Mouse (Mus musculus) heart, adult 11 months (tissue): ENCODE measurements at regions not wholly inside any gene's neighbourhood (a gene's known extent, or its start where the extent isn't known, plus 50 kb on each side); places are given as distances from the start of the nearest gene placed in this dataset.
A peak's percentile ranks its signal among the peaks of the same experiment; 100 is the strongest.

ENCODE experiments used
- DNase-seq: peaks from one replicate; pipeline ENCODE4 v3.0.0; 2022

DNA sequence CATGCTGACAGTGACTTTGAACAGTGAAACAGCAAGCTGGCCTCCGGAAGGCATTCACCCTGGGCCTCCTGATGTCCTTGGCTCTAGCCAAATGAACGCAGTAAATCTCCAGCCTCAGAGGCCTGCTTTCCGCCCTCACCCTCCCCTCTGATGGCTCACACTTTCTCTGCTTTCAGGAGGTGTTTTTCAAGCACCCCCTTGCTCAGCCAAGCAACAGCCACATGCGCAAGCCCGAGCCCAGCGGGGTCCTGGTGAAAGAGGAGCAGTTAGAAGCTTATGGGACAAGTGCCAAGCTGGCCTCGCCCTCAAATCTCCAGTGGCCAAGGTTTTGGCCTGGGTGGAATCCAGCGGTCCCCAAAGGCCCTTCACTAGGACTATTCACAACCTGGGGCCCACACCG, 109.6 kb upstream of the Zbtb40 start:
- no peak for DNase-seq

DNA sequence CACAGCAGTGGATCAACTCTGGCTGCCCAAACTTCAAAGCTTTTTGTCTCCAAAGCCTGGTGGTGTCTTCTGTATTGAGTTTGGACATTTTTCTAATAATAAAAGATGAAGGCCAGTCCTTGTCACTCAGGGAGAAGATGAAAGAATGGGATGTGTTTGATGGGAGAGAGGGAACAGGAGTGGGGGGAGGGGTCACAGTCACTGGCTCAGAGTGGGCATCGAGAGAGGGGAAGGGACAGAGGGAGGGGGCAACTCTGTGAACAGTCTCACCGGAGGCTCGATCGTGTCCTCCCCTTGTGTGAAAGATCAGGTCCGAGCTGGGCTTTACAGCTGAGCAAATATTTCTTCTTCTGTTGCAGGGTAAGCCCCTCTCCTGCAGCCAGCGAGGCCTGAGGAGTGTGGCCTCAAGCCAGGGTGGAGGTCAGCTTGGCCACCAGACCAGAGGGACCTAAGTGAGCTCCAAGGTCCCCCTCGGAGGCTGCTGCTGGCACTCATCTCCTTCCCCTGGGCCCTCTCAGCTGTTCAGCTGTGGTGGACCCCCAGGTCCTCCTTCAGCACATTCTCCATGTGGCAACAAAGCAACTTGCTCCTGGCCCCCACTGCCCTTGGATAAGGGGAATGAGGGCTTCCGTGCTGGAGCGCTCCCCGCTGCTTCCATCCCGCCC, 108.0 kb upstream of the Zbtb40 start:
- DNase-seq, result no peak

DNA sequence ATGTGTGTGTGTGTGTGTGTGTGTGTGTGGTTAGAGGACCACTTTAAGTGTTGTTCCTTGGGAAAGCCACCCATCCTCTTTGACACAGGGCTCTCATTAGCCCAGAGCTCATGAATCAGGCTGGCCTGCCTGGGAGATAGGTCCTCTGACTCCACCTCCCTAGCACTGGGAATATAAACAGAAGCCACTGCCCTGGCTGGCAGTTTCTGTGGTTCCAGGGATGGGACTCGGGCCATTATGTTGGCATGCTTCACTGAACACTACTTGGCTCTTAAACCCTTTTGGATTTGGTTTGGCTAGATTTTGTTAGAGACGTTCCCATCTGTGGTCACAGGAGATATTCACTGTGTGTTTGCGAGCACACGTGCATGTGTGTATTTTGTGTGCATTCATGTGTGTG, 100.2 kb upstream of the Zbtb40 start:
- DNase-seq, result no peak

- DNase-seq, result peak; percentile 76
Measured at GRCm38 (mm10) chr4:137147795-137148194, 99.2 kb upstream of the Zbtb40 start.

DNA sequence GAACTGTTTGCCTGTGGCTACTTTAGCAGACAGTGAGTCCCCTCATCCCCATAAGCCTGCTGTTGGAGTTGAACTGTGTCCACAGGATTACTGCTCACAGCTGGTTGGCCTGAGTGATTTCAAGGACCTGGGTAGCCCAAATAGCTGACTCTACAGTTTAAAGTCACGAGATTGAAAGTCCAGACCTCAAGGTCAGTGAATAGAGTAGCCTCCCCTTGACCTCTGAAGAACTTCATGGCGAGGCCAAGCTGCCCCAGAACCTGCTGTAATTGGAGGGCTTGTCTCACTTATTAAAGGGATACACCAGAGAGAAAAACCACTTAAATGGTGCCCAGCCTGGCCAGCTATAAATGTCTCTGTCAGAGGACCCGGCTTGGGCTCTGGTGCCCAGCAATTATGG, 97.7 kb upstream of the Zbtb40 start:
- DNase-seq, result peak; percentile 70

- no peak for DNase-seq
Measured at GRCm38 (mm10) chr4:137142316-137142715, 93.7 kb upstream of the Zbtb40 start.

DNA sequence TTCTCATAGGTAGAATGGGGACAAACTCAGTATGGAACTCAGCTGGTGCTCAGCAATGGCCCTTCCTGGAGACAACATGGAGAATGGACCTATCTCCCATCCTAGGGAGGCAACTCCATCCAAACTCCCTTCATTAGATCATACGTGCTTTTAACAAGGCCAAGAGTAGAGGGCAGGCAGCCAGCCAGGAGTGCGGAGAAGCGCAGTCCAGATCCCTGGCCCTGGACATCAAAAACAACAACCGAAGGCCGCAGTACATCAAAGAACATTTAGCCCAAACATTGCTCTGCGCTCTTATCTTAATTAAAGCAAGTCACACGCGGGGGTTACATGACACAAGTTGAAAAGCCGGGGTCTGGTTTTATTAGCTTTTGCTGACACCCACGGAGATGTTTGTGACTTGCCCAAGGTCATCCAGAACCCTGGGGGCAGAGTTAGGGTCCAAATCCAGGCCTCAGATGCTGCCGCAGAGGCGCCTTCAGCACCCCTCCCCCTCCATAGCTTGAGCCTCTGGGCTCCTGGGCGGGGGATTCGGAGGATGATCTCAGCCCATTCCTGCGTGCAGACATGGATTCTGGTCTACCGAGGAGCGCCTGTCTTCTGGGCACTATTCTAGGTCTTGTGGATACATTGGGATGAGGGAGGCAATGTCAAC, 90.6 kb upstream of the Zbtb40 start:
- DNase-seq, result no peak

DNA sequence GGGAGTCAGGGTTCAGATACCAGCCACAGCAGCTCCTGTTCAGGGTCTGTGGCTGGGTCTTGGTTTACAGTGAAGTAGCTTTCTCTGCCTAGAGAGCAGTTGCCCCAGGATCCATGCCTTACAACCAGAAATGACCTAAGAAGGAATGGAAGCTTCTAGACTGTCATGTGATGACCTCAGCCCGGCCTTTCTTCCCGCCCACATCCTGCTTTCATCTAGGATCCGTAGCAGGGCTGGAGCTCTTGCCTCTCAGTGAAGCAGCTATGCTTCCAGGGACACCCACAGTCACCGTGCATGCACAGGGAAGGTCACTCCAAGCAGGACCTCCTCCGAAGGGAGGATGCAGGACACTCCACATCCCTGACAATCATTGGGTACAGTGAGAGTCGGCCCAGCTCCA, 89.5 kb upstream of the Zbtb40 start:
- no peak for DNase-seq

GRCm38 (mm10) chr4:137136313-137136712, 87.7 kb upstream of the Zbtb40 start:
- no peak for DNase-seq

DNA sequence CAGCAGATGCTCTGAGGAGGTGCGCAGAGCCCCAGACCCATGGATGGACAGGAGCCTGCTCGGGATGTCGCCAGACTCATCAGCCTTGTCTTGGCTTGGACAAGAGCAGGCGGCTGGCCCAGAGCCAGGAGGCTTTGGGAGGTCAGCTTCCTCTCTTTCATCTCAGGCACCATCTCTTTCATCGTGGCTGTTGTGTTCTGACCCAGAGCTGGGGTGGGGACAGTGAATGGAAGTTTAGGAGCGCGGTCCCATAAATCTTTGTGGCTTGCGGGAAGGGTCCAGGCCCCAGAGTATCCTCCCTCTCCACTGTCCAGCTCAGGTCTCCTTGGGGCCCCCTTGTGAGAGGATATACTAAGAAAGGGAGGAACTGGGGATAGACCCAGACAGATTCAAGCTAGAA, 87.2 kb upstream of the Zbtb40 start:
- DNase-seq, result no peak

DNA sequence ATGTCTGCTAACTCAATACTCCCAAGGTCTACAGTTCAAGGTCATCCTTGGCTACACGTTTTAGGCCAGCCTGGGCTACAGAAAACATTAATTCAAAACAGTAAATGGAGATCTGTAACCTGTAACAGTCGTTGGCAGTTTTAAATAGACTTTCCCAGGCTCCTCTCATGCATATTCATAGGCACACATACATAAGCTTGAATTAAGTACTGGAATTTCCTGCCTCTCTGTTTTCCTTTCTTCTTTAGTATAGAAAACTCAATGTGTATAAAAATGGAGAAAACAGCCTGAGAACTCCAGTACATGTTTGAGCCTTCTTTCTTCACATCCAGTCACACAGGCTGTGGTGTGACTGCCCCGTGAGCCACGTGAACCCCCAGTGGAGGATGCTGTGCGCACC, 86.0 kb upstream of the Zbtb40 start:
- no peak for DNase-seq

DNA sequence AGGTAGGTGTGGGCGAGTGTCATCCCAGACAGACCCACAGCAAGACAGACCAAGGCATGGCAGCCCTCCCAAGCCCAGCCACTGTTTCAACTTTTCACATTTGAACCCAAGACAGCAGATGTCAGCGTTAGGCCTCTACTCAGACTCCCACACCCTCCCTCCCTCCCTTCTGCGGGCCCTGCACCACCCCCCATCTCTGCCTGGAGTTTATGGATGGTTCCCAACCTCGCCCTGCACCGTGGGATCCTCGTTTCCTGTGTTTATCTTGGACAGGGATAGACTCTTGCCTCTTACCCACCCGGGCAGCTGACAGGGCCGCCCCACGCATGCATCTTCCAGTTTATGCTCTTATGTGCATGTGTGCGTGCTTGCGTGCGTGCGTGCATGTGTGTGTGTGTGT, 85.2 kb upstream of the Zbtb40 start:
- peak; percentile 88 for DNase-seq

DNA sequence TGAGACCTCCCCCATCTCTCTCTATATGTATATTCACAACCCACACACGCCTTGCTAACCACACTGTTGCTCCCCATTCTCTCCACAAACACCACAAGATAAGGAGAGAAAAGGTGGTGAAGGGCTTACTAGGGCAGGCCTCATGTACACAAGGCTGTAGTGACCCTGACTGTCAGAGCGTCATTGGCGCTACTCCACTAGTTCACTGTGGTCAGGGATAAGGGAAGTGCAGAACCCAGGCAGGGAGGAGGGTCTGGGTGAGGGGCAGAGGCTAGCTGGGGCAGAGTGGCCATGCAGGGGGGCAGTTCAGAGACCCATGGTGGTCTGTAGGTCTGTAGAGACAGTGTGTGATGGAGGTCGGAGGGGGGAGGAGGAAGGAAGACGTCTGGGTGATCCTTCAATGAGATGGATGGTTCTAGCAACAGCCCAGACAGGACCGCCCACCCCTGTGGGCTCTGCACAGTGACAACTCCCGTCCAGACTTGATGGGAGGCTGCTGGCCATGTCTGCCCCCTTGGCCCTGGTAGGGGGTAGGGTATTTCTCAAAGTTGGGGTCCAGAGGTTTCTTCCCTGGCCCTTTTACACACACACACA, 82.1 kb upstream of the Zbtb40 start:
- peak; percentile 81 for DNase-seq

GRCm38 (mm10) chr4:137128152-137128551, 79.6 kb upstream of the Zbtb40 start:
- no peak for DNase-seq

GRCm38 (mm10) chr4:137121684-137122083, 73.1 kb upstream of the Zbtb40 start:
- DNase-seq, result no peak

DNA sequence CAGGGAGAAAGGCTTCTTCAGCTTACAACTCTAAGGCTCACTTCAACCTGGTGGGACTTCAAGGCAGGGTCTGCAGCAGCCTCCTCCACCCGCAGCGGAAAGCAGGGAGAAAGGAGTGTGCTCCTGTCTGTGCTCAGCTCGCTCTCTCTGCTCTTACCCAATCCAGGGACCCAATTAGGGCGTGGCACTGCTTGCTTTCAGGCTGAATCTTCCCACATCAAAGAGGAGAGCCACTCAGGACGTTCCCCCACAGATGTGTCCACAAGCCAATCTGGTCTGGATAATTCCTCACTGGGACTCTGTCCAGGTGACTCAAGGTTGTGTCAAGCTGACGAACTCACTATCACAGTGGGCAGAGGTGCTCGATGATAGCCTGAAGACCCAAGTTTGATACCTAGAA, 72.0 kb upstream of the Zbtb40 start:
- DNase-seq, result no peak

DNA sequence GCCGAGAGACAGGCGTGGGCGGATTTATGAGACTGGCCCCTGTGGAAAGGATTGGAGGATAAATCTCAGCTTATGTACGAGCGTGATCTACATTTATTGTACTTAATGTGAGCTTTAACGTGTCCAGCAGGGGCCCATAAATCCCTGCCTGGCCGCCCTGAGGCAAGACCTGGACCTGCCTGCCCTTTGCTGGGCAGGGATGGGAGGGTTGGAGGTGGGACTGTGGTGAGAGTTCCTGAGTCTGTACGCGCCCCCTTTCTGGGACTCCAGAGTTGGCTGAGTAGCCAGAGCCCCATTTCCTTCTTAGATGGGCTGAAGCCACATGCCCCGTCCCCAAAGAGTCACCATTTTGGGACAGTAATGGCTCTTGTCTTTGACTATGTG, 69.7 kb upstream of the Zbtb40 start:
- no peak for DNase-seq

- DNase-seq, result no peak
Measured at GRCm38 (mm10) chr4:137117471-137118331, 69.1 kb upstream of the Zbtb40 start.

DNA sequence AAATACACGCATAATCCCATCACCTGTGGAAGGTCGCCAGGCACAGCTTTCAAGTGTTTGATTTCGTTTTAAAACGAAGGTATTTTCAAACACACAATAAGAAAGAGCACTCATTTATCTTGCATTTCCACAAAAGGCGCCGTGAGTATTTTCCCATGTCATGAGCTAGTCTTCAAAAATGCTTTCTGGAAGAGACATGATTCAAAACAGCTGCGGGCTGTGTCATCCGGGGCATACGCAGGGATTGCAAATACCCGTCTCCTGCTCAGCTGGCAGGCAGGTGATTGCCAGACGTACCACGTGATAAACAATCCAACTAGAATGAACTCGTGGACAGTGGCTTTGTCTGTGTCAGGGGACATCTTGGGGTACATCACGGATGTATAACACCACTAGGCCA, 66.5 kb upstream of the Zbtb40 start:
- no peak for DNase-seq

DNA sequence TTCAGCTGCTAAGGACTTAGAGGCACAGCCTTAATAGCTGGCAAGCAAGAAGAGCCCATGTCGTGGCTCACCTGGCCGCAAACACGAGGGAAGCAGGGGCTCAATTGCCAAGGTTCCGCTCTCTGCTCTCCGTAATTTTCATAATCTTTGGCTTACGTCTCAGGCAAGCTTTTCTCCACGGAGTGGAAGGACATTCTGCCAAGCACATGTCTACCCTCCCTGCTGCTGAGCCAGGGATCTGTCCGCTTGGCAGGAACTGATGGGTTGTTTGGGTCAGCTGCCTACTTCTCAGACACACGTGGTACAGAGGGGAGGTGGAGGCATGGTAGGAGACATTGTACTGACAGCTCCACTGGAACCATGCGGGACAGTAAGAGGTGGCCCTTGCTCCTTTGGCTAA, 61.7 kb upstream of the Zbtb40 start:
- peak; percentile 83 for DNase-seq

GRCm38 (mm10) chr4:137104447-137105044, 55.9 kb upstream of the Zbtb40 start:
- no peak for DNase-seq

- DNase-seq, result no peak
Measured at GRCm38 (mm10) chr4:137101169-137101568, 52.6 kb upstream of the Zbtb40 start.

DNA sequence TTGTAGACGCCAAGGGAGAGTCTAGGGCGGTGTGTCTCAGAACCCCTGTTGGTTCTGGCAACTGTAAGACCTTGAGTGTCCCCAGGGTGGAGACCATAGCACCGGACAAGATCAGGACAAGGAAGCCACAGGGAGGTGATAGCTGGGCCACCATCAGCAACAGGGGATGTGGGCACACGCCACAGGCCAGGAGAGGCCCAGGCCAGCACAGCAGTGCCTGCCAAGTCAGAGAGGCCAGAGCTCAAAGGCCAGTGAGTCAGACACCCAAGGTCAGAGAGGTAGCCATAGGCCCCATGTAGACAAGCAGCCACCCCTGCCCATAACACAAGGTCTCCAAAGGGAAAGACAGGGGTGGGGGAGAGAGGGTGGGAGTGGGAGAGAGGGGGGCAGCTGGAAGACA, 52.2 kb upstream of the Zbtb40 start:
- no peak for DNase-seq
